Mouse (Mus musculus) cortical plate, adult 2 months (tissue): ENCODE measurements around the gene Gm11634. TPM values are rescaled to one million over a fixed set of nuclear protein-coding genes. Genes with fewer than 3 reads are reported as not detected.
"Not testable (repeated sequence)": the region's sequence is repeated elsewhere in the genome, so short reads cannot be mapped to it uniquely, and the experiment has no call there.

ENCODE experiments used
- H3K27ac ChIP-seq: fragments of 200-500 bp; 2 replicates; pipeline ENCODE4 v1.5.1; 2012; ENCODE audit warnings: low read length, control low read depth, inconsistent platforms; ENCODE audit not compliant: insufficient read depth
- H3K4me1 ChIP-seq: fragments of 200-500 bp; 2 replicates; pipeline ENCODE4 v1.6.1; 2011; ENCODE audit warnings: low read length; ENCODE audit not compliant: control insufficient read depth, insufficient read depth
- H3K4me3 ChIP-seq: fragments of 200-500 bp; 2 replicates; pipeline ENCODE4 v1.5.1; 2011; ENCODE audit warnings: mild to moderate bottlenecking, low read length, control low read depth; ENCODE audit not compliant: insufficient read depth
- CTCF ChIP-seq: fragments of 200-500 bp; IDR thresholded peaks from 2 replicates; pipeline ENCODE4 v1.5.1; 2011; ENCODE audit warnings: mild to moderate bottlenecking, control low read depth, low read length; ENCODE audit not compliant: insufficient read depth; ENCODE audit errors: extremely low read depth
- POLR2A ChIP-seq: fragments of 200-500 bp; IDR thresholded peaks from 2 replicates; pipeline ENCODE4 v1.6.1; 2011; ENCODE audit warnings: mild to moderate bottlenecking, low read length, control low read depth; ENCODE audit not compliant: insufficient read depth; ENCODE audit errors: extremely low read depth
- polyA plus RNA-seq: library from polyadenylated mRNA; depleted of rRNA; stranded (reverse); fragments of >200 nt; gene quantifications from 2 replicates; pipeline ENCODE4 v1.2.3, GENCODE M21; 2012

The Gm11634 gene
- polyA plus RNA-seq, 1 experiment, result not detected

- Histone ChIP-seq H3K4me3 (no peak overlapping the region), H3K27ac (no peak overlapping the region), H3K4me1 (0 out of 2 replicates have a peak, but pooled peaks cover 2% of the 10 kb centered on the region)
- TF ChIP-seq CTCF (no peak), POLR2A (no peak)
Measured at GRCm38 (mm10) chr11:101589989-101590624, 8.9 kb downstream of the Gm11634 start.

GRCm38 (mm10) chr11:101589444-101589843, 9.6 kb downstream of the Gm11634 start:
- no peak overlapping the region for H3K4me3 ChIP-seq
- H3K4me1 ChIP-seq, result 0 out of 2 replicates have a peak, but pooled peaks cover 2% of the 10 kb centered on the region
- H3K27ac ChIP-seq, result no peak overlapping the region
- TF ChIP-seq POLR2A (no peak), CTCF (peak; percentile 64)

- no peak overlapping the region for H3K4me3 ChIP-seq
- H3K27ac ChIP-seq, result no peak overlapping the region
- TF ChIP-seq POLR2A (no peak), CTCF (no peak)
- 0 out of 2 replicates have a peak, but pooled peaks cover 2% of the 10 kb centered on the region for H3K4me1 ChIP-seq
Measured at GRCm38 (mm10) chr11:101588868-101589267, 10.2 kb downstream of the Gm11634 start.

GRCm38 (mm10) chr11:101587676-101588075, 11.4 kb downstream of the Gm11634 start:
- Histone ChIP-seq H3K4me3 (no peak overlapping the region), H3K4me1 (0 out of 2 replicates have a peak, but pooled peaks cover 2% of the 10 kb centered on the region), H3K27ac (no peak overlapping the region)
- TF ChIP-seq CTCF, result no peak
- TF ChIP-seq POLR2A, result no peak

- H3K27ac ChIP-seq, result no peak overlapping the region
- no peak for TF ChIP-seq CTCF
- TF ChIP-seq POLR2A, result no peak
- H3K4me1 ChIP-seq, result 0 out of 2 replicates have a peak, but pooled peaks cover 2% of the 10 kb centered on the region
- H3K4me3 ChIP-seq, result no peak overlapping the region
Measured at GRCm38 (mm10) chr11:101585805-101586204, 13.3 kb downstream of the Gm11634 start.

GRCm38 (mm10) chr11:101585031-101585430, 14.0 kb downstream of the Gm11634 start:
- H3K27ac ChIP-seq, H3K4me1 ChIP-seq: not testable (repeated sequence)

GRCm38 (mm10) chr11:101583205-101583604, 15.9 kb downstream of the Gm11634 start:
- Histone ChIP-seq H3K4me3 (no peak overlapping the region), H3K27ac (no peak overlapping the region), H3K4me1 (0 out of 2 replicates have a peak, but pooled peaks cover 2% of the 10 kb centered on the region)
- TF ChIP-seq POLR2A, result no peak
- TF ChIP-seq CTCF, result no peak

More at GRCm38 (mm10) chr11:101585031-101585430, 14.0 kb downstream of the Gm11634 start:
- not testable (repeated sequence) for H3K4me3 ChIP-seq

GRCm38 (mm10) chr11:101582054-101583035, 16.7 kb downstream of the Gm11634 start, which contains the start of gene Tmem106a:
Gene Tmem106a, plus strand, starts transcription at chr11:101582242.
- TF ChIP-seq POLR2A, result no peak
- no peak for TF ChIP-seq CTCF

GRCm38 (mm10) chr11:101581081-101581764, 17.8 kb downstream of the Gm11634 start:
- TF ChIP-seq CTCF (no peak), POLR2A (no peak)
- no peak overlapping the region for H3K27ac ChIP-seq
- no peaks in the 10 kb centered on the region for H3K4me1 ChIP-seq
- no peak overlapping the region for H3K4me3 ChIP-seq

More at GRCm38 (mm10) chr11:101582054-101583035, 16.7 kb downstream of the Gm11634 start, which contains the start of gene Tmem106a:
- Histone ChIP-seq H3K4me3 (no peak within 1 kb of the TSS), H3K4me1 (no peaks in the 10 kb centered on the region), H3K27ac (no peak within 1 kb of the TSS)
